Mouse (Mus musculus): ENCODE data around the gene Tmppe.

GRCm38 (mm10) chr9:114413866-114414265, 13.0 kb downstream of the Tmppe start:
- TF ChIP-seq CTCF (IDR thresholded peaks at IDR 0.05; ENCODE audit: control insufficient read depth, insufficient read depth, insufficient replicate concordance, low read depth, low read length) (no peak), POLR2A (IDR thresholded peaks at IDR 0.05; ENCODE audit: control insufficient read depth, low read depth, low read length) (no peak)

Measured in testis, adult 2 months (tissue).